In genomic region chr15:78869775-78870174, GRCm38 (mm10) we compare ENCODE assay signal across 10 mouse cellular contexts. TPM values are rescaled to one million over a fixed set of nuclear protein-coding genes. Genes with fewer than 3 reads are reported as not detected.
A peak's percentile ranks its signal among the peaks of the same experiment; 100 is the strongest.
DNase-seq lines count a peak whose midpoint lies in the region; ATAC-seq and TF ChIP-seq lines count a peak whose summit lies in the region.
"Had no signal": no experiment of that assay in that cellular context is flagged by ENCODE, and none has a peak within 500 bp of the region (broad histone marks: within the 10 kb centered on the region; RNA-seq: fewer than 3 reads in every experiment).

No protein-coding gene starts in this region.

- H3K4me2 ChIP-seq in liver, embryonic 12.5 days: no peak overlapping the region
- H3K4me2 ChIP-seq: heart, embryonic 15.5 days had no signal

- no peaks in the 10 kb centered on the region for H3K36me3 ChIP-seq in liver, embryonic 12.5 days
- H3K36me3 ChIP-seq: heart, embryonic 15.5 days had no signal

- peaks cover 15% of the 10 kb centered on the region; the same call in 1 of the 2 replicates for H3K4me1 ChIP-seq in liver, embryonic 12.5 days

- TF ChIP-seq POLR2A in brain, embryonic 14.5 days (IDR thresholded peaks at IDR 0.05; ENCODE audit: borderline replicate concordance, extremely low read depth, insufficient read depth, insufficient read length, poor library complexity, severe bottlenecking): no peak

- no peak overlapping the region for H3K4me3 ChIP-seq in liver, embryonic 12.5 days
- H3K4me3 ChIP-seq: heart, embryonic 15.5 days had no signal

- H3K27ac ChIP-seq in liver, embryonic 12.5 days: no peak overlapping the region

- peaks cover 13% of the 10 kb centered on the region; the same call in 1 of the 2 replicates for H3K27me3 ChIP-seq in liver, embryonic 12.5 days (replicated peaks)
- H3K27me3 ChIP-seq: Patski had no signal

- 16% methylated on average over 6 of the region's 6 CpGs for WGBS in liver, embryonic 12.5 days (ENCODE audit: insufficient replicate concordance)

- H3K9ac ChIP-seq in liver, embryonic 12.5 days: no peak overlapping the region
- H3K9ac ChIP-seq: heart, embryonic 15.5 days had no signal

- TF ChIP-seq CTCF in brain, embryonic 14.5 days (IDR thresholded peaks at IDR 0.05; ENCODE audit: borderline replicate concordance, extremely low read depth, insufficient read depth, insufficient read length): peak; percentile 76

- no peak for ATAC-seq in liver, embryonic 12.5 days
- ATAC-seq: Patski had no signal

- peak; percentile 55 for DNase-seq in adrenal gland, postnatal 10 days
- no peak for DNase-seq in adrenal gland, postnatal 4 days (ENCODE audit: low spot score in 2 of 2)
- DNase-seq in liver: peak; percentile 43
- DNase-seq in brain, embryonic 14.5 days (ENCODE audit: low read depth): peak; percentile 71
- DNase-seq in forelimb bud, embryonic 11.5 days (ENCODE audit: low read depth, low spot score): peak; percentile 70
- peak; percentile 66 for DNase-seq in lung, postnatal 25 days (ENCODE audit: low spot score)
- no peak for DNase-seq in layer of hippocampus, postnatal 14 days (ENCODE audit: low spot score in 2 of 2)

- no peaks in the 10 kb centered on the region for H3K9me3 ChIP-seq in liver, embryonic 12.5 days (replicated peaks)
- H3K9me3 ChIP-seq: heart, embryonic 15.5 days had no signal

RNA-seq across cellular contexts. Expression of gene Gga1, which starts 7.2 kb away (rescaled TPM):
- total RNA-seq in adrenal gland, postnatal 10 days (2021): 10 to 100 TPM; 48.8 to 50.6 TPM
- 10 to 100 TPM; 58.8 to 65.5 TPM for total RNA-seq in adrenal gland, postnatal 4 days (2021)
- 32.2 and 33.5 TPM in 2 replicates for polyA plus RNA-seq in liver, embryonic 12.5 days (2016; fragmentation: Nextera tagmentation; extraction: Ambion mirVana)
- 76.1 and 79.1 TPM in 2 replicates for polyA plus RNA-seq in brain, embryonic 14.5 days (2012; rRNA removed)
- 10 to 100 TPM; 51.3 to 52.4 TPM for total RNA-seq in layer of hippocampus, postnatal 14 days (2021)

RNA-seq across cellular contexts. Expression of gene Lgals2, which starts 14.4 kb away (rescaled TPM):
- 1 to 10 TPM; 1.8 to 5.1 TPM for total RNA-seq in adrenal gland, postnatal 10 days (2021)
- total RNA-seq in adrenal gland, postnatal 4 days (2021): 1 to 10 TPM; 2.6 to 2.9 TPM
- 7.0 and 9.5 TPM in 2 replicates for polyA plus RNA-seq in liver, embryonic 12.5 days (2016; fragmentation: Nextera tagmentation; extraction: Ambion mirVana)
- polyA plus RNA-seq in brain, embryonic 14.5 days (2012; rRNA removed): 0.16 and 0.19 TPM in 2 replicates
- not detected for total RNA-seq in layer of hippocampus, postnatal 14 days (2021)

RNA-seq across cellular contexts. Expression of gene Cdc42ep1, which starts 27.4 kb away (rescaled TPM):
- 10 to 100 TPM; 40.9 to 48.6 TPM for total RNA-seq in adrenal gland, postnatal 10 days (2021)
- total RNA-seq in adrenal gland, postnatal 4 days (2021): 10 to 100 TPM; 56.7 to 59.1 TPM
- 17.6 and 18.1 TPM in 2 replicates for polyA plus RNA-seq in liver, embryonic 12.5 days (2016; fragmentation: Nextera tagmentation; extraction: Ambion mirVana)
- 9.3 and 13.5 TPM in 2 replicates for polyA plus RNA-seq in brain, embryonic 14.5 days (2012; rRNA removed)
- 10 to 100 TPM in 1 of 2 experiments, 1 to 10 TPM in 1; 9.9 to 10.5 TPM for total RNA-seq in layer of hippocampus, postnatal 14 days (2021)

RNA-seq across cellular contexts. Expression of gene Gm49510, which starts 29.7 kb away (rescaled TPM):
- not detected for total RNA-seq in adrenal gland, postnatal 10 days (2021)
- not detected for total RNA-seq in adrenal gland, postnatal 4 days (2021)
- polyA plus RNA-seq in liver, embryonic 12.5 days (2016; fragmentation: Nextera tagmentation; extraction: Ambion mirVana): 0.17 and 0.43 TPM in 2 replicates
- not detected in 2 replicates for polyA plus RNA-seq in brain, embryonic 14.5 days (2012; rRNA removed)
- under 1 TPM in 1 of 2 experiments, not detected in 1; 0.25 TPM for total RNA-seq in layer of hippocampus, postnatal 14 days (2021)
- polyA plus RNA-seq: heart, embryonic 15.5 days had no signal

RNA-seq across cellular contexts. Expression of gene Sh3bp1, which starts 29.8 kb away (rescaled TPM):
- total RNA-seq in adrenal gland, postnatal 10 days (2021): 10 to 100 TPM; 11.7 to 17.1 TPM
- 10 to 100 TPM; 25.3 to 26.0 TPM for total RNA-seq in adrenal gland, postnatal 4 days (2021)
- 34.3 and 39.3 TPM in 2 replicates for polyA plus RNA-seq in liver, embryonic 12.5 days (2016; fragmentation: Nextera tagmentation; extraction: Ambion mirVana)
- polyA plus RNA-seq in brain, embryonic 14.5 days (2012; rRNA removed): 13.6 and 14.3 TPM in 2 replicates
- total RNA-seq in layer of hippocampus, postnatal 14 days (2021): 10 to 100 TPM; 16.1 to 16.8 TPM

Comparison
In these comparisons a context has a peak if more than half of its experiments do, and no peak if none do; other contexts are left out.
1. DNase-seq: peak in adrenal gland, postnatal 10 days (single experiment), liver (single experiment), brain, embryonic 14.5 days (single experiment), forelimb bud, embryonic 11.5 days (single experiment) and lung, postnatal 25 days (single experiment); none in adrenal gland, postnatal 4 days (0 of 2) and layer of hippocampus, postnatal 14 days (0 of 2).